Mouse (Mus musculus) C2C12 (cell line): ENCODE data around the gene Wwc1. TPM values are rescaled to one million over a fixed set of nuclear protein-coding genes. Genes with fewer than 3 reads are reported as not detected.

ENCODE experiments used
- H3K27me3 ChIP-seq: one replicate; pipeline ENCODE4 v1.6.1; 2011; ENCODE audit not compliant: control insufficient read depth, insufficient read depth, insufficient read length
- H3K36me3 ChIP-seq: one replicate; pipeline ENCODE4 v1.6.1; 2011; ENCODE audit not compliant: control insufficient read depth, insufficient read depth
- H3K4me3 ChIP-seq: one replicate; pipeline ENCODE4 v1.5.1; 2011; ENCODE audit warnings: mild to moderate bottlenecking, control low read depth; ENCODE audit not compliant: poor library complexity, insufficient read depth, severe bottlenecking
- H3K79me2 ChIP-seq: one replicate; pipeline ENCODE4 v1.6.1; 2011; ENCODE audit not compliant: control insufficient read depth, insufficient read depth
- H3K79me3 ChIP-seq: one replicate; pipeline ENCODE4 v1.6.1; 2011; ENCODE audit warnings: low read depth, control low read depth
- H3ac ChIP-seq: one replicate; pipeline ENCODE3; 2011; ENCODE audit warnings: low read depth; ENCODE audit not compliant: control insufficient read depth, insufficient read length
- CEBPB ChIP-seq: IDR thresholded peaks from one replicate; pipeline ENCODE4 v1.6.1; 2011; ENCODE audit warnings: low read depth, mild to moderate bottlenecking, control low read depth, moderate library complexity
- CTCF ChIP-seq: IDR thresholded peaks from one replicate; pipeline ENCODE4 v1.5.1; 2011; ENCODE audit not compliant: control insufficient read depth, insufficient read depth, insufficient read length
- FOSL1 ChIP-seq: IDR thresholded peaks from one replicate; pipeline ENCODE4 v1.8.0; 2011; ENCODE audit warnings: mild to moderate bottlenecking, low read length; ENCODE audit not compliant: poor library complexity, insufficient read depth, severe bottlenecking
- MAX ChIP-seq: IDR thresholded peaks from one replicate; pipeline ENCODE4 v1.6.1; 2011; ENCODE audit warnings: mild to moderate bottlenecking, control low read depth
- MYOD1 ChIP-seq: IDR thresholded peaks from one replicate; pipeline ENCODE4 v1.6.1; 2011; ENCODE audit warnings: low read depth; ENCODE audit not compliant: control insufficient read depth, insufficient read length
- MYOG ChIP-seq: IDR thresholded peaks from one replicate; pipeline ENCODE4 v1.6.1; 2011; ENCODE audit not compliant: control insufficient read depth, insufficient read length; ENCODE audit errors: extremely low read depth
- USF1 ChIP-seq: IDR thresholded peaks from one replicate; pipeline ENCODE4 v1.6.1; 2011; ENCODE audit warnings: low read depth, mild to moderate bottlenecking, control low read depth, moderate library complexity
- polyA plus RNA-seq: library from polyadenylated mRNA; unstranded; fragments of >200 nt; fragmentation: generic; extraction: Trizol; gene quantifications from one replicate; pipeline ENCODE4 v1.2.1, GENCODE M21; 2012; ENCODE audit warnings: missing spikeins

Gene Wwc1
- polyA plus RNA-seq, 1 experiment, result 4.6 TPM

- no peak for TF ChIP-seq MYOG
- TF ChIP-seq CTCF, result no peak
- TF ChIP-seq MAX, result no peak
- TF ChIP-seq USF1, result no peak
- no peaks in the 10 kb centered on the region for H3K79me3 ChIP-seq
- no peak overlapping the region for H3K4me3 ChIP-seq
- H3ac ChIP-seq, result no peak overlapping the region
- no peaks in the 10 kb centered on the region for H3K27me3 ChIP-seq
- no peaks in the 10 kb centered on the region for H3K79me2 ChIP-seq
- H3K36me3 ChIP-seq, result peaks cover 17% of the 10 kb centered on the region
Observed at GRCm38 (mm10) chr11:35840282-35840681, 140.0 kb downstream of the Wwc1 start.

DNA sequence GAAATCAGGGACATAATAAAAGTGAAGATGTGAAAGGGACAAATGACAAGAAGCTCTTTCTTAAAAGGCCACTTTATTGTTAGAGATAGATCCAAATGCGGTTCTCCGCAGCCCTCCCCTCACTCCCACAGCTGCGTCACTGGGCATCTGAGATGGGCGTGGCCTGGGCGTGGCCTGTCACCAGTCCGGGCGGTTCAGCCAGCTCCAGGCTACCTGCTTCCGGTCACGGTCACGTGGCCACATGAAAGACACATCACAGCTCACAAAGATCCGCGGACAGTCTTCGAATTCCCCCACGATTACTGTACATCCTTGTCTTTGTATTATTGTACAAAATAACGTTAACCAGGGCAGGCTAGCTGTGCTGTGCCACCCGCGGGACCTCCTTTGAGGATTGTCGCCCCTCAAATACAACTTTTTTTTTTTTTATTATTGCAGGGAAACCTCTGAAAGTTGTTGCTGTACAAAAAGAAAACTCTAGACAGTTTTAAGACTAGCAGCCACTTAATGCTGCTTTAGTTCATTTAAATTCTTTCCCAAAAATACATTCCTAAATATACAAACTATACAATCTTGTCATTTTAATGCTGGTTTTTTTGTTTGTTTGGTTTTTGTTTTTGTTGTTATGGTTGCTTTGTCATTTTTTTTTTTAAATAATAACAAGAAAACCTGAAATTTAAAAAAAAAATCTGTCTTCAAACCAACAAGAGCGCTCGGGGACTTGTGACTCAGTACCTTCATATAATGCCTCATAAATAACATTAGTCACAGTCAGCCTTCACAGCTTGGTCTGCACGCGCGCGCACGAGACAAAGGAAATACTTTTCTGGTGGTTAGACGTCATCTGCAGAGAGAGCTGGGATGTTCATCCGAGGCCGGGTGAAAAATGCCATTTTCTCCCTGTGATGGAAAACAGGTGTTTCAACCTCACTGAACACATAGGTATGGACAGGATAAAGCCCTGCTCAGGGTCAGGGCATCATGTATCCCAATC, 141.7 kb downstream of the Wwc1 start:
- Histone ChIP-seq H3K27me3 (no peaks in the 10 kb centered on the region), H3ac (peak overlapping the region; percentile 20), H3K79me3 (peaks cover 5% of the 10 kb centered on the region), H3K79me2 (peaks cover 9% of the 10 kb centered on the region), H3K36me3 (peaks cover 17% of the 10 kb centered on the region), H3K4me3 (no peak overlapping the region)
- TF ChIP-seq MYOD1 (peak; percentile 35), MAX (peak; percentile 93), FOSL1 (peak; percentile 54), MYOG (no peak), USF1 (peak; percentile 100), CEBPB (no peak)

DNA sequence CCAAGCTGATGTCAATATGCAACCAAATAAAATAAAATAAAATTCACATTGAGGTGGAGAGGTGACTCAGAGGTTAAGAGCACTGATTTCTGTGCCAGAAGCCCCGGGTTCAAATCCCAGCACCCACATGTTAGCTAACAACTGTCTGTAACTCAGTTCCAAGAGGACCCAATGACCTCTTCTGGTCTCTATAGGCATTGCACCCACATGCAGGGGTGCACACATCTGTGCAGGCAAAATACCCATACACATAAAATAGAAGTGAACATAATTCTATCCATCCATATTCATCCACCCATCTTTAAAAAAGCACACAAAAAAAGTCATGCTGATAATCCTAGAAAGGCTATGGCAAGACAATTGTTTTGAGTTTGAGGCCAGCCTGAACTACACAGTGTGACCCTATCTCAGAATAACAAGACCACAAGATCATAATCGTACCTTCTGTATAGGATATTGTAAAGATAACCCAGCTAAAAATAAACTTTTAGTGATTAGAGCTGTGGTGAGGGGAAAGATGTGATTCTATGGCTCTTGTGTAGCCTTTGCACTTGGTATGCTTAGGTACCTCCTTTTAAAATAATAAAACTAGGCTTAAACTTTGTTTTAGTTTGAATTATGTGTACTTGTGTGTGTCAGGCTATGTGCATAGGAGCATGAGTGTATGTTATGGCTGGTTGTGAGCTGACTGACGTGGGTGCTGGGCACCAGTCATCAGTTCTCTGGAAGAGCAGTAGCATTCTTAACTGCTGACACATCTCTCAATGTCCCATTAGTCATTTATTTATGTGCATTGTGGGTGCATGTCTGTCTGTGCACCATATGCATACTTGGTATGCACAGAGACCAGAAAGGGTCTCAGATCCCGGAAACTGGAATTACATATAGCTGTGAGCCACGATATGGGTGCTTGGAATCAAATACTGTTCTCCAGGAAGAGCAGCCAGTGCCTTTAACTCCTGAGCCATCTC, 142.9 kb downstream of the Wwc1 start:
- no peaks in the 10 kb centered on the region for H3K27me3 ChIP-seq
- H3K36me3 ChIP-seq, result peaks cover 26% of the 10 kb centered on the region
- no peak overlapping the region for H3ac ChIP-seq
- no peak overlapping the region for H3K4me3 ChIP-seq
- H3K79me2 ChIP-seq, result peaks cover 21% of the 10 kb centered on the region
- H3K79me3 ChIP-seq, result peaks cover 17% of the 10 kb centered on the region
- TF ChIP-seq USF1 (no peak), FOSL1 (peak; percentile 91), MAX (peak; percentile 88), CTCF (no peak), MYOD1 (peak; percentile 41), MYOG (no peak), CEBPB (no peak)

GRCm38 (mm10) chr11:35834022-35834760, 146.1 kb downstream of the Wwc1 start, which contains the start of gene Rars:
TSS of gene Rars (minus strand) at chr11:35834506.
- Histone ChIP-seq H3K4me3 (peak within 1 kb of the TSS; percentile 97), H3ac (peak within 1 kb of the TSS; percentile 93), H3K27me3 (no peaks in the 10 kb centered on the region), H3K79me2 (peaks cover 53% of the 10 kb centered on the region), H3K79me3 (peaks cover 48% of the 10 kb centered on the region), H3K36me3 (peaks cover 41% of the 10 kb centered on the region)
- no peak for TF ChIP-seq CEBPB
- no peak for TF ChIP-seq USF1
- TF ChIP-seq MYOG, result no peak
- TF ChIP-seq MAX, result peak; percentile 23
- TF ChIP-seq FOSL1, result no peak
- TF ChIP-seq CTCF, result peak; percentile 58
- TF ChIP-seq MYOD1, result no peak

GRCm38 (mm10) chr11:35833270-35833669, 147.1 kb downstream of the Wwc1 start:
- TF ChIP-seq MAX (no peak), CEBPB (no peak), MYOD1 (no peak), MYOG (no peak)
- peak overlapping the region; percentile 97 for H3K4me3 ChIP-seq
- peaks cover 53% of the 10 kb centered on the region for H3K79me3 ChIP-seq
- H3K36me3 ChIP-seq, result peaks cover 50% of the 10 kb centered on the region
- H3K27me3 ChIP-seq, result no peaks in the 10 kb centered on the region
- peak overlapping the region; percentile 93 for H3ac ChIP-seq
- peaks cover 62% of the 10 kb centered on the region for H3K79me2 ChIP-seq
